Mouse (Mus musculus) cerebellum, postnatal 4 days (tissue): Measurements from ENCODE around the gene Pam.
A peak's percentile ranks its signal among the peaks of the same experiment; 100 is the strongest.

ENCODE experiments used
- DNase-seq, 2 experiments: peaks; one replicate each; pipeline ENCODE4 v3.0.0; 2022; ENCODE audit warnings: low spot score in 2 of 2, mixed read lengths in 1 of 2

Pam gene

DNA sequence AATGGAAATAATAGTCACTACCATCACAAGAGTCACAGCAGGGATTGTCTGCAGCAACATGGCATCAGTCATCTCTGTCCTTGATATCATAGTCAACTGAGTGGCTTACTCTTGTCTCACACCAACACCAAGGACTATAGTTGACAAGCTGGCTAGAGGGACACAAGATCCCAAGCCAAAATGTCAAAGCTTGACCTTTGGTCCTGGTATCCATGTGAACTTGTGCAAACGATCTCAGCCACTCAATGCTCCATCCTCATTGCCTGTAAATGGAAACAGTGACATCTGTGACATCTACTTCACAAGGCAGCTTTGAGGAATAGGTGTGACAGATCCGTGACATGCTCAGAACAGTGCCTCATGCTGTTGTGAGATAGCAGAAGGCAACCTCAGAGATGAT, 15.0 kb downstream of the Pam start:
- no peak for DNase-seq

DNA sequence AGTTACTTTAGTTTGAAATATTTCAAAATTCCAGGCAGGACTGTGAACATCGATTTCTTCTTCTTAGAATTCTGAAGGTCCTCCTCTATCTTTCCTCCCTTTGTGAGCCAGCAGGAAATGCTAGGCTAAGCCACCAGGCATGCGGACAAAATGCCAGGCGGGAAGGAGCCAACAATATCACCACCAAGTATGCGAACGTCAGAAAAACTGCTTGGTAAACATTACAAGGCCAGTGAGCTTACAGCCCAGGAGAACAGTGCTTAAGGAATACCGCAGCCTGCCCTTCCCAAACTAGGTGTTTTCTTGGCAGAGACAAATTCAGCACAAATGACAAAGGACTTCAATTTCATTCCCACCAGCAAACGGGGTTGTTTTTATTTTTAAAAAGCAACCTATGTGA, 15.8 kb downstream of the Pam start:
- DNase-seq, result no peak

DNA sequence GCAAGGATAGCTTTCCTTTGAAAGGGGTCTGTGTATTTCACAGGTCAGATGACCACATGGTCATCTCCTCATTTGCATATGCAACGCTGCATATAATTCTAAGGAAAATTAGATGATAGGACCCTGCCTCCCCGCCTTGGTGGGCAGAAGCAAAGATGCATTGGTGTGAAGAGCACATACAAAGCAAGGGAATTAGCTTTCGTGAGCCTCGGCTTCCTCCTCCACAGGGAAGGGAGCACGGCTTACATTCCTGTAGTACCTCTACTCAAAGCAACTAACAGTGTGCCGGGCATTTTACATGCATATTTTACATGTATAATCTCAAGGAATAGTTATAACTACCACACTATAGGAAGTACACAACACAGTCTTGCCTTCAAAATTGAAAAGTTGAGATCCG, 16.7 kb downstream of the Pam start:
- no peak for DNase-seq

DNA sequence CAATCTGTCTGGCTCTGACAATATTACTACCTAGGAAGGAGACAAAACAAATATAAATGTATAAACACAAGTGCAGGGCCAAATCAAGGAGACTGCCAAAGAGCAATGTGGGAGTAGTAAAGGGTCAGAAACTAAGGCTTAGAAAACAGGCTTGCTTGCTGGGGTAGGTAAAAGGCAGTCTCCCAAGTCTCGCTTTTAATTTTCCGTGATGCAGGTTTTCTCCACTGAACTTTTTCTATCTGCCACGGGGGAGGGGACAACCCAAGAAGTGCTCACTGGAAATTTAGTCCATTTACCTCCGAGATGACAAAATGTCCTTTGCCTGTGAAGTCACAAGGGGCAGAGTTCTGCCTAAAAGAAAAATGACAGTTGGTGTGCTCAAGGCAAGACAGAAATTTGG, 21.6 kb downstream of the Pam start:
- no peak for DNase-seq

DNA sequence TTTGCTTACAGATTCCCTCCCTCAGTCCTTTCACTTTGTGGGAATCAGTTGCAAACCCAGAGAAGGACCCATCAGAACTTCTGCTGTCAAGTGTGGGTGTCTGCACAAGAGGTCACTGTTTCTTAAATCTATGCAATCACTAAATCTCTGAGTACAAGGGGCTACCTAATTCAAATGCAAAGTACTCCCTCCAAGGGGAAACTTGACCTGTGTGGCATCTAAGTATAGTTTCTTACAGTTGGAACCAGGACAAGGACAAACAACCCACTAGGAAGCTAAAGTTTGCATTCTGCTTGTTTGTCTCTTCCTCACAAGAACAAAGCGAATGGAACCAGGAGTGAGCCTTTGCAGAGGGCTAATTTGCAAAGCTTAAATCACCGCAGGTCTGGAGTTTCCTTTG, 22.3 kb downstream of the Pam start:
- DNase-seq, result no peak

DNA sequence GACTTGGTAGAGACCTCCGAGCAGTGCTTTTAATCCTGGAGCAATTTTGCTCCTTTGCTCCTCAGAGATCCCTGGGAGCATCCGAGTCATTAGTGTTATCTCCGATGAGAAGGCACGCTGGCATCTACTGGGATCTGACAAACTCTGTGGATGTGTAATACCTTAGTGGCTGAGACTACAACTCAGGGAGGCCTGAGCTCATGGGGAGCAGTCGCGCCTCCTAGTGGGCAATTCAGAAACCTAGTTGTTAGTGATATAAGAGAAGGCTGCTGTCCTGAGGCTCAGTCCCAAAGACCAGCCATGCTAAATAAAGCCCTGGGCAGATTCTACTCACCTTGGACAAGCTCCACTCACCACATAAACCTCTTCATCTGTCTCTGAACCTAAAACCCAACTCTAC, 23.4 kb downstream of the Pam start:
- DNase-seq, result no peak

DNA sequence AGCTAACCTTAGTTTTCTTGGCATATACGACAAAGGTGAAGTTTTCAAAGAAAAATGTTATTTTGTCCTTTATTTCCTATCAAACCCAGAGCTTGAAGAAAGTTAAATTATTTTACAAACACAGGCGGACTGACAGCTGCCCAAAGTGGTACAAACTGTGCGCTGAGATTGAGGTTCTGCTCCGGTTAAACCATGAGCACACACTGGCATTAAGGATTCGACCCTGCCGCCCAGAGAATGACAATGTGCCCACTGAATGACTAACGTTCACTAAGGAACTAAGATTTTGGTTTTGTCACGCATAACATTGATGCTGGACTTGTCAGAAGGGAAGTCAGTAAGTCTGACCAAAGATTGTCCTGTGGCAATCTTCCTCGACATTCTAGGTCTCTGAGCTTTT, 24.0 kb downstream of the Pam start:
- DNase-seq, result no peak

DNA sequence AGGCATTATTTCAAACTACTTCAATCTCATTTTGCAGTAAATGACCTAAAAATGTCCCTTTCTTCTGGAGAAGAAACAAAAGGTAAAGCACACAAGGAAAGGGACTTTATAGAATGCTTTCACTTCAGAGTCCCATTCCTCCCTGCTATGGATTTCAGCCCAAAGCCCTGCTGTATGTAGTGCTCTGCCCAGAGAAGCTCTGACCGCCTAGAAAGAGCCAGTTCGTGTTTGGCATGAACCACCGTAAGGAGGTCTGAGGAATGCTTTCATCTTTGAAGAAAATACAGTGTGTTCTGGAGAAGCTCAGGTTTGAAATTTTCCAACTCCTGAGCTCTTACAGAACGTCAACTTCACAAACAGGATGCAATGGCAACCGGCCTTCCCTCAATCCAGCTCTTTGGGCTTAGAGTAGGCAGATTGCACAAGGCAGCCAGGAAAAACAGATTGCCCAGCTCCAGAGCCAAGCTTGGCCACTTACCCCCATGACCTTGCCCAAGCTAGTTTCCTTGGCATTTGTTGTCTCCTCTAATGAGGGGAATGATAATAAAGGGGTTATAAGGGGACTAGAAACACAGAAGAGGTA, 24.6 kb downstream of the Pam start:
- peak in 1 of 2 experiments; percentile 18 for DNase-seq

DNA sequence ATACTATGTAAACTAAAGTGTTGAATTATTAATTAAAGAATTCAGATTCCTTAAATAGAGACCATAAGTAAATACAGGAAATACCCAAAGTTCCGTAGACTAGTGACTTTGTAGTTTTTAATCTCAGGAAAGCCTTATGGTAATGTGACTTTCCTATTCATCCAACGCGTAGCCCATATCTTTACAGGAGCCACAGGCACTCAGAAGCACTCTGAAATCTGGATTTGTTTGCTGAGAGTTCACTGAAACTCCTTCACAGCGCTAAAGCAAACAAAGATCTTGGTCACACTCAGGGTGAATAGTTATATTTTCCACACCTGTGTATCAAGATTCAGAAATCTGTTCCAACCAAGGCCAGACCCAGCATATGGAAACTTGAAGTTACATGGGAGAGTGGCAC, 27.3 kb downstream of the Pam start:
- no peak for DNase-seq

DNA sequence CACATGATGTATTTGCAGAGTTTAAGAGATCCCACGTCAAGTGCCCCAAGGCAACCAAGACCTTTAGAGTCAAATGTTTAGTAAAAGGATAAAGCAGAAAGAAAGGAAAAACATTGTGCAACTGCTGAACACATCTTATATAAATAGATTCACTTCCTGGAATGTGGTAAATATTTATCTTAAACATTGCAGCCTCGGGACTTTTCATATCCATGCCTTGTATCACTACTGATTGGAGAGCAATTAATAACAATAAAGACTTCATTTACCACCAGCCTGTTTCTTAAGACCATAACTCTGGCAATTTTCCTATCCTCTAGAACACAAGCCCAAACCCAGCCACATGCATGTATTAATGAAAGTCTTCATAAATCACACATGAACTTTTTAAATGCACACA, 33.4 kb downstream of the Pam start:
- DNase-seq, result no peak

DNA sequence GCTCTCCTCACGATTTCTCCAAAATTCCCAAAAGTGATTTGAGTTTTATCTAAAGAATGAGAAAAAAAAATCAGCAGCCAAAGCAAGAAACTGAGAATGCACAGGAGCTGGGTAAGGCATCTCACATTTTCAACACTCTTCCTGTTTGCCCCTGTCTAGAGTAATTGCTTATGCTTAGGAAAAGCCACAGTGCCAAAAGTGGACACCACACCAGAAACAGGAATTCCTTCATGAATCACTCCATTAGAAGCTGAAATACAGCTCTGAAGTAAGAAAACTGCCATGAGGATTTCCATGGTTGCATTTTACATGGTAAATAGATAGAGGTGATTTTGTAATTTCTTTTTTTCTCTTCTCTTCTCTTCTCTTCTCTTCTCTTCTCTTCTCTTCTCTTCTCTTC, 36.0 kb downstream of the Pam start:
- no peak for DNase-seq

DNA sequence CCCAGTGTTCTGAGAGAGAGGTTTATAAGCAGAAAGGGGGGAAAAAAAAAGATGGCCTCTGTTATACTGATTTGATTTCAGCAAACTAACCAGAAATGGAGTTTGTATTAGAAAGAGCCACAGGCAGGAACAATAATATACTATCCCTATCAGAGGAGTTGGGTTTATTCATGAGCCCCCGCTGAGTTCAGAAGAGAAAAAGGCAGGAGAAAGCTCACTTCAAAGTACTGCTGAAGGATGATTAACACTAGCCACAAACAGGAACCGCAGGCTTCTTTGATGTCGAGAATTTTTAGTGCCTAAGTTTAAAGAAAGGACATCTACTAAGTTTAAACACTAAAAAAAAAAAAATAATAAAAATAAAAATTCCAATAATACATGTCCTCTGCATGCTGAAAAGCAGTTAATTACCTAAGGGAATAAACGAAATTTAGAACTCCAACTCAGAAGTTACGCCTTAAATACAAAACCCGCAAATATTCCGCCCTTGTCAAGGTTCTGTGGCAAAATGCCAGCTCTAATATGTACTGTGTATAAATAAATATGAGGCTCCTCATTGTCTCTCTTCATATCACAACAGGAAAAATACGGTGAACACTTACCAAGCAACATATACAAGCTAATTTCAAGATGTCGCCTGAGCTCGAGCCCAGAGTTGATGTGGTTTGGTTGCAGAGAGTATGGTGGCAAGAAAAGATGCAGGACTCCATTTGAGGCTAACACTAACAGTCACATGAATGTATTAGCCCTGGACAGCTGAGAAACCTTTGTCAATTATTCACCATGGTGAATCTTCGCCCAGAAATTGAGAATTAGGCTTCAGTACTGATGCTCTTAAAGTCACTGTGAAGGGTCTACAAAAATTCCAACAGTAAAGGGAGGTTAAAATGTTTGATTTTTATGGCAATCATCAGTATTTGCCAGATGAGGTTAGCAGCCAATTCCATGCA, 38.2 kb downstream of the Pam start:
- no peak for DNase-seq

DNA sequence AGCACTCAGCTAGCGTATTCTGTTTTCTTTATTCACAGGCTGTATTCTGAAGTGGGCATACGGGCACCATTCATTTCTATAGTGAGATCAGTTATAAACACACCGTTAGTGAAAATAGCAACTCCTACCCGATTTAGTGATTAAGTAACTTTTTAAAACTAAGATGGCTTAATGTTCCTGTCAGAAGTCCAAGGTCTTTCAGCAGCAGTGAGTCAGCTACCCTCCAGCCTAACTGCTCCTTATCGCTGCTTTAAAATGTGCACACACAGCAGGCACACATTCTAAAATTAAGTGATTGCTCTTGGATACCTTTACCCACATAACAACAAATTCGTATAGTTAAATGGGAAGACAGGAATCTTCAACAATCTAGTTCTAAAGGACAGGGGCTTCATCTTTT, 39.2 kb downstream of the Pam start:
- no peak for DNase-seq

DNA sequence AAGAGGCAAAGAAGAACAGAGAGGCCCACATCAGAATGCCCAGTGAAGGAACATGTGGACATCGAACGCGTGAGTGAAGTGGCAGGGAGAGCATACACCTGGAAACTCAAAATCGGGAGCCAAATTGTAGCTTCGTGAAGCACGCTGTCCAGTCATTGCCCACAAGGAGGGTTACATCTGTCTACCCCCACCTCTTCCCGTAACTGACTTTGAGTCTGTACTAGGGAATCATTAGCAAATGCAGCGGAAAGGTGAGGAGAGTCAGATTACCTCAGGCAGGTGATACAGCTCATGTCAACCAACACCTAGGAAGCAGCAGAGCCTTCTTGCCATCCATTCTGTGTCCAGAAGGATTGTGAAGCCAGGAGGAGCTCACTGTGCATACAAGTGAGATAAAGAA, 39.9 kb downstream of the Pam start:
- no peak for DNase-seq

DNA sequence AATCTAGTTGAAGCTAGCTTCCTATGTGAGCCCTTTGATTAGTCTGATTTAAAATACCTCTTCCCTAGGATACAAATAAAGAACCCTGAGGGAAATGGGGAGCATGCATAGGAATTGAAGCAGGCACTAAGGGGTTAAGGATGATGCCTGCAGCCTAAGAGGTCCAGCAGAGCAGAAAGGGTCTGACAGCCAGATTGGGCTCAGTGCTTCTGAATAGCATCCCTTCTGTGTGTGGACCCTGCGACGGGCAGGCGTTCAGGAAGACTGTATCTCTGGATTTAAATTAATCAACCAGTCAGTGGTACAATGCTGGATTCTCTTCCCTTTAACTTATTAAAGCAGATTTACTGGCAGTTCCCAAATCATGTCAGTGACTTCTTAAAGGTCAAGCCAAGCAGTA, 41.5 kb downstream of the Pam start:
- DNase-seq, result no peak

DNA sequence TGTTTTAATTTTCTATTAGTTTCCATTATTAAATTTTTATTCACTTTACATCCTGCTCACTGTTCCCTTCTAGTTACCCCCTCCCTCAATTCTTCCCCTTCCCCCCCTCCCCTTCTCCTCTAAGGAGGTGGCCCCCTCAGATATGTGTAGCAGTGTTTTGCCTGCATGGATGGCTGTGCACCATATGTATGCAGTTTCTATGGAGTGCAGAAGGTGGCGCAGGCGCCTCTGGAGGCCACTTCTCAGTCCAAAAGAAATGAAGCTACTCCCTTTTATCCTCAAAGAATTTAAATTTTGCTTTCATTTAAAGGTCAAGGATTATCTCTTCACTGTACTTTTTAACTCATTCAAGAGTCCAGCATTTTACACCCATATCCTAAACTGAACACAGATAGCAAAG, 42.0 kb downstream of the Pam start:
- no peak for DNase-seq

DNA sequence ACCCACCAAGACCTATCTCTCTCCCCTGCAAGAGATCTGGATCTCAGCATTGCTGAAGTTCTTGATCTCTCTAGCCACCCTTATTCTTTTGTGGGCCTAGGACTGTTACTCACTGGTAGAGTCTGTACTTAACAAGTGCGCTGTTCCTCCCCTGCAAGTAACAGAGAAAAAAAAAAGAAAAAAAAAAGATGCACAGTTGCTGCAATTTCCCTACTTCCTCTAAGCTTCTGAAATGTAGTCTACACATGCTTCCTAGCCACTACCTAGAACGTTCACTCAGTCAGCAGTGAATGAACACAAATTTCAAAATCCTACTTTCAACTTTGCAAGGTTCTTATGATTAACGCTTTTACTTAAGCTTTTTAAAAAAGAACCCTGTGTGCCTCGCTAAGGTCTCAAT, 42.7 kb downstream of the Pam start:
- DNase-seq, result no peak

DNA sequence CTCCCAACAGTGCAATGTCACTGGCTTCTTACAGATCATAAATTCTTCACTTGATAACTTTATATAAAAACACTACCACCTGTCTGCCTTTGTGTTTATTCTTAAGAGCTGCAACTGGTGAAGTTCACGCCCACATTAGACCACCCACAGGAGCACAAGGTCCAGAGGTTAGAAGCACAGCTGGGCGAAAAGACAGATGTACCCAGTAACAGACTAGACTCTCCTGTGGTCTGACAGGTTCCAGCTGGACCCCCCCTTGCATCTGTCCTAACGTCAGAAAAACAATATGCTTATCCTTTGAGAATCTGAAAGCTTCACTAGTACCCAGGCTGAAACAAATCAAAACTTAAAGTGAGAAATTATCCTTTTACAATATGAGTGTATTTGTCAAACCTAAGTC, 44.4 kb downstream of the Pam start:
- DNase-seq, result no peak

DNA sequence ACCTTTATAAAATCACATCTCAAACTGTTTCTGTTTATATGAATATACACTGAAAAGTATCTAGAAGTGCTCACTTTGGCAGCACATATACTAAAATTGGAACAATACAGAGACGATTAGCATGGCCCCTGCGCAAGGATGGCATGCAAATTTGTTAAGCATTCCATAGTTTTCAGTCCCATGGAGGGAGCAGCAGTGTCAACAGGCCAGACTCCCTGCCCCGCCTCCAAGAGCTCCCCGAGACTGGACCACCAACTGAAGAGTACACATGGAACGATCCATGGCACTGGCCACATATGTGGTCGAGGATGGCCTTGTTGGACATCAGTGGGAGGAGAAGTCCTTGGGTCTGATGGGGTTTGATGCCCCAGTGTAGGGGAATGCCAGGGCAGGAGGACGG, 45.7 kb downstream of the Pam start:
- no peak for DNase-seq

DNA sequence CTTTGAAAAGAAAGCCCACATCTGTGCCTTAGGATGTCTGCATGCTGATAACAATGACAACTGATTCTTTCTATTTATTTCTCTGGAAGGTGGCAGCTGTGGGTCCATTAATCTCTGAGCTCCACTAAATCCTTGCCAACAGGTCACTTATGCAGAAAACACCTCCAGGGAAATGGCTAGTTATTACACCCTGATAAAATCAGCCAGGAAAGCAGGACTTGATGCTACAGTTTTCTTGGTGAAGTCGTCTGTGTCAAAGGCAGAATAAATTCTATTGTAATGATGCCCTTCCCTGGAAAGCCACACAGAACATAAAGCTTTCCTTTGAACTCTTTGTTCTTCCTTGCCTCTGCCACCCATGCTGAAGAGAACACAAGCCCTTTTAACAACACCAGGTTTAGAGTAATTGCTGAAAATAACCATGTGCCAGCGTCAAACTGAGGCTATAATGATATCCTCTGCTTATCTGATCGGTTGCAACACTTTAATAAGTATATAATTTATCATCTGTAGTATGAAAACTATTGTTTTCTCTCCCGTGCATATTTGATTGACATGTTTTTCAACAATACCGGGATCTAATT, 47.1 kb downstream of the Pam start:
- DNase-seq, result no peak

DNA sequence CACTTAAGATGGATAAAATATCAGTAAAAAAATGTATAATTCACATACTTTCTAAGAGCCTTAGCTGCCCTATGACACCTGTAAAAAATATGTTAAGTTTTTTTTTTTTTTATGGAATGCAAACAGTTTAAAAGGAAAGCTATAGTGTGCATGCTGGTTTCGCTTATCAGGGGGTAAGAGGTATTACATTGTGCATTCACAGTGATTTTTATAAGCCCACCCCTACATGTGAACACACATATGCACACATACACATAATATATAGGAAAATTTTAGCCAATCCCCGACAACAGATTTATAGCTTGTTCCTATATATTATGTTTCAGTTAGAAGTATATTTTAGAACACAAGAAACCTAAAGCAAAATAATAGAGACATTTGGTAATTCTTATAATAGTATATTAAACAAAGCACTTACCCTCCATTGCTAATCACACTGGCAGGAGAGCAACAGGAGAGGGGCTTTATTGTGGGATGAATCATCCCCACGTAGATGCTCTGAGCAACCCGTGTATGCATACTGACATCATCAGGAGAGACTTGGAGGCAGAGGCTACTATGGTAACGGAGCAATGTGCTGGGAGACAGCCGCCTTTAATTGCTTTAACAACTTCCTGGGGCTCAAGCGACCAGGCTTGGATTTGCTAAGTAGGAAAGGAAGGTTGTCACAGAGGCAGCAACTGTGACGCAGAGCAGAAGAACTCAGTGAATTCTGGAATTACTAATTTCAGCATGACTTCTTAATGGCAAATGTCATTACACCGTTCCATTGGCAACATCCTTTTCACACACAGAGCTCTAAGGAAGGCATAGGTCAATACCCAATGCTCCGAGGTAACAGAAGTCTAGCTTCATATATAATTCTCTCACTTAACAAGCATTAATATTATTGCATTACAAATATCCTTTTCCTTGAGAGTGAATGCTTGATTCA, 47.9 kb downstream of the Pam start:
- DNase-seq, result peak in 1 of 2 experiments; percentile 23

DNA sequence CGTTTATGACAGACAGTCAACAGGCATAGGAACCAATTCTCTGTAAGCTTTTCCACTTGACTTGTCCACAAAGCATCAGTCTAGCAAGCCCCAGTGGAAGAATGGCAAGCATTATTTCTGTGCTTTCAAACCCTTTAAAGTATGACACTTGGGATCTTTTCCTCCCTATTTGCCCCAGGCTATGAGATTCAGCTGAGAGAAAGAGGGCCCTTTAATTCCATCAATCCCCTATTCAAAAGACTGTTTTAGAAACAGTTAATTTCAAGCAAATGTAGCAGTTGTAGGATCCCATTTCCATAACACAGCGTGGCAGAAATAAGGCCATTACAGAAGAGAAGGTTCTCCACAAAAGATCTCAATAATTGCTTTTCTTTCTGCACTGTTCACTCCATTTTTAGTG, 53.0 kb downstream of the Pam start:
- no peak for DNase-seq
